Mouse (Mus musculus): ENCODE results near the gene Myo3a.

DNA sequence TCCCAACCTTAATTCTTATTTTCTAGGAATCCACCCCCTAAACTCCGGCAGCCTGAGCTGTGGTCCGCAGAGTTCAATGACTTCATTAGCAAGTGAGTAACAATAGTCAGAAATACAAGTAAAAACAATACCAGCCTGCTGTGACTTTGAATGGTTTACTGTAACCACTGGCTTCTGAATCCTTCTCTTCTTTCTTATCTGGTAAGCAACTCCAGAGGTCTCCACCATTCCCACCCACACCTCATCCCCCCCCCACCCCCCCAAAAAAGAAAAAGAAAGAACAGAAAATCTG, 67.1 kb downstream of the Myo3a start:
- TF ChIP-seq CTCF (conservative IDR thresholded peaks at IDR 0.05 in 1 of 2, IDR thresholded peaks at IDR 0.05 in 1 of 2; ENCODE audit: low read depth in 2 of 2, low read length in 2 of 2) (no peak), ZKSCAN1 (IDR thresholded peaks at IDR 0.05; ENCODE audit: borderline replicate concordance, low read depth, low read length) (no peak), SIN3A (IDR thresholded peaks at IDR 0.05; ENCODE audit: low read length) (no peak), POLR2AphosphoS2 (IDR thresholded peaks at IDR 0.05; ENCODE audit: low read depth, low read length) (no peak), POLR2A (IDR thresholded peaks at IDR 0.05; ENCODE audit: low read depth, low read length) (no peak)
